Mouse (Mus musculus) kidney, adult 2 months (tissue): ENCODE results near the gene Spocd1.

ENCODE experiments used
- CTCF ChIP-seq: fragments of 200-500 bp; conservative IDR thresholded peaks from 2 replicates; pipeline ENCODE4 v1.5.1; 2011; ENCODE audit warnings: low read depth, mild to moderate bottlenecking, control low read depth, low read length, moderate library complexity, mixed read lengths; ENCODE audit not compliant: insufficient read depth, insufficient read length
- POLR2A ChIP-seq: fragments of 200-500 bp; IDR thresholded peaks from one replicate; pipeline ENCODE4 v1.6.1; 2011; ENCODE audit warnings: low read depth, low read length, control low read depth

- TF ChIP-seq CTCF (no peak), POLR2A (no peak)
Observed at GRCm38 (mm10) chr4:129894861-129895260, 34.2 kb upstream of the Spocd1 start.
